Mouse (Mus musculus) kidney, embryonic 14.5 days (tissue): ENCODE measurements around the gene Gata5. TPM values are rescaled to one million over a fixed set of nuclear protein-coding genes. Genes with fewer than 3 reads are reported as not detected.

Experiments used
- polyA plus RNA-seq: library from polyadenylated mRNA; unstranded; fragments of >200 nt; fragmentation: Nextera tagmentation; extraction: Ambion mirVana; gene quantifications from 2 replicates; pipeline ENCODE4 v1.2.1, GENCODE M21; 2014

Gene Gata5
- polyA plus RNA-seq, 1 experiment from 2014 or later, result 4.5 TPM

Other genes starting within 250 kb of the Gata5 start
- gene Hrh3, start 230.2 kb downstream of the Gata5 start, polyA plus RNA-seq, result not detected in 2 replicates
- gene Osbpl2, start 215.4 kb downstream of the Gata5 start, polyA plus RNA-seq, result 18.4 and 34.4 TPM in 2 replicates
- 159 and 160 TPM in 2 replicates for gene Adrm1, start 163.2 kb downstream of the Gata5 start, polyA plus RNA-seq
- gene Lama5, start 108.8 kb downstream of the Gata5 start, polyA plus RNA-seq, result 43.1 and 54.1 TPM in 2 replicates
- gene Rps21, start 77.3 kb downstream of the Gata5 start, polyA plus RNA-seq, result 730 and 1,037 TPM in 2 replicates
- gene Cables2, start 61.2 kb downstream of the Gata5 start, polyA plus RNA-seq, result 13.3 and 21.1 TPM in 2 replicates
- 0.37 and 1.1 TPM in 2 replicates for gene Rbbp8nl, start 44.8 kb downstream of the Gata5 start, polyA plus RNA-seq
- 1.1 and 1.9 TPM in 2 replicates for gene Slco4a1, start 121.5 kb upstream of the Gata5 start, polyA plus RNA-seq
- gene Ntsr1, start 165.3 kb upstream of the Gata5 start, polyA plus RNA-seq, result 6.3 and 12.4 TPM in 2 replicates
- 52.4 and 53.9 TPM in 2 replicates for gene Mrgbp, start 246.6 kb upstream of the Gata5 start, polyA plus RNA-seq